Mouse (Mus musculus) embryonic facial prominence, embryonic 14.5 days (tissue): ENCODE data around the gene Dop1b. TPM values are rescaled to one million over a fixed set of nuclear protein-coding genes. Genes with fewer than 3 reads are reported as not detected.

ENCODE experiments used
- ATAC-seq: fragments of 200-750 bp; cut with Nextera tagmentation; 2 replicates; pipeline ENCODE4 v1.8.0; 2017; ENCODE audit warnings: low read depth, moderate number of reproducible peaks, moderate TSS enrichment
- DNase-seq: peaks from one replicate; pipeline ENCODE4 v3.0.0-alpha.2; 2015; ENCODE audit warnings: low spot score
- H3K27ac ChIP-seq: fragments of 300-500 bp; sonication (generic); replicated peaks from 2 replicates; pipeline ENCODE4 v1.5.1; 2014; ENCODE audit warnings: low read depth, mild to moderate bottlenecking, low read length, moderate library complexity
- H3K27me3 ChIP-seq: fragments of 300-500 bp; sonication (generic); replicated peaks from 2 replicates; pipeline ENCODE4 v1.6.1; 2014; ENCODE audit warnings: low read length; ENCODE audit not compliant: control insufficient read depth, insufficient read depth
- H3K36me3 ChIP-seq: fragments of 300-500 bp; sonication (generic); 2 replicates; pipeline ENCODE4 v1.6.1; 2014; ENCODE audit warnings: low read length, mixed read lengths; ENCODE audit not compliant: control insufficient read depth, insufficient read depth
- H3K4me1 ChIP-seq: fragments of 300-500 bp; sonication (generic); 2 replicates; pipeline ENCODE4 v1.6.1; 2014; ENCODE audit warnings: antibody characterized with exemption, low read length; ENCODE audit not compliant: control insufficient read depth, insufficient read depth
- H3K4me2 ChIP-seq: fragments of 300-500 bp; sonication (generic); 2 replicates; pipeline ENCODE4 v1.6.1; 2014; ENCODE audit warnings: low read depth, mild to moderate bottlenecking, low read length, moderate library complexity, mixed read lengths
- H3K4me3 ChIP-seq: fragments of 300-500 bp; sonication (generic); 2 replicates; pipeline ENCODE4 v1.5.1; 2014; ENCODE audit warnings: low read depth, mild to moderate bottlenecking, low read length
- H3K9ac ChIP-seq: fragments of 300-500 bp; sonication (generic); 2 replicates; pipeline ENCODE4 v1.6.1; 2014; ENCODE audit warnings: low read depth, mild to moderate bottlenecking, low read length, moderate library complexity, mixed read lengths
- H3K9me3 ChIP-seq: fragments of 300-500 bp; sonication (generic); 2 replicates; pipeline ENCODE4 v1.6.1; 2016; ENCODE audit warnings: low read length; ENCODE audit not compliant: control insufficient read depth
- WGBS: fragments of 180-500 bp; shearing (Covaris S2); extraction: QIAGEN DNeasy Blood & Tissue Kit; methylation state at CpG from one replicate; pipeline ENCODE4 v1.1.7; 2014; 5-methylcytosine and 5-hydroxymethylcytosine counted together
- polyA plus RNA-seq: library from polyadenylated mRNA; unstranded; fragments of >200 nt; fragmentation: Nextera tagmentation; extraction: Ambion mirVana; gene quantifications from 2 replicates; pipeline ENCODE4 v1.2.1, GENCODE M21; 2014

Dop1b gene
- polyA plus RNA-seq, 1 experiment from 2014 or later: 14.0 TPM

DNA sequence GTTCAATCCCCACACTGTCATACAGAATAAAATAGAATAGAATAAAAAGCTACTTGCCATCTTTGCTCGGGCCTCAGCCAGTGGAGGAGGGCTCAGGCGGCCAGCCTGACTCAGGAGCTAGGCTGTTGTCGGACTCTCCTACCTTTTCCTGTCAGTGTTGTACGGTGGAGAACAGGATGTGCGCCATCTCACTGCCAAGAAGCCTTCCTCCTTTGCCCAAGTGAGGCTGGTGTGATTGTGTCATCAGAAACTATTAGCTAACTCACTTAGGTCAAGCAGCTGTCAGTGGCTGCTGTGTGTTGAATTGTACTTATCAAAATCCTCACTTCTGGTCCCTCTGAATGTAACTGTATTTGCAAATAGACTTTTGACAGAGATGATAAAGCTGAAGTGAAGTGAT lies 10.1 kb downstream of the Dop1b start:
- Histone ChIP-seq H3K4me3 (no peak overlapping the region), H3K4me1 (0 out of 2 replicates have a peak, but pooled peaks cover 3% of the 10 kb centered on the region), H3K36me3 (no peaks in the 10 kb centered on the region), H3K9ac (no peak overlapping the region), H3K27ac (no peak overlapping the region), H3K9me3 (no peaks in the 10 kb centered on the region), H3K27me3 (no peaks in the 10 kb centered on the region), H3K4me2 (no peak overlapping the region)
- ATAC-seq (no peak), DNase-seq (no peak)
- WGBS: 80% methylated on average over 5 of the region's 5 CpGs

DNA sequence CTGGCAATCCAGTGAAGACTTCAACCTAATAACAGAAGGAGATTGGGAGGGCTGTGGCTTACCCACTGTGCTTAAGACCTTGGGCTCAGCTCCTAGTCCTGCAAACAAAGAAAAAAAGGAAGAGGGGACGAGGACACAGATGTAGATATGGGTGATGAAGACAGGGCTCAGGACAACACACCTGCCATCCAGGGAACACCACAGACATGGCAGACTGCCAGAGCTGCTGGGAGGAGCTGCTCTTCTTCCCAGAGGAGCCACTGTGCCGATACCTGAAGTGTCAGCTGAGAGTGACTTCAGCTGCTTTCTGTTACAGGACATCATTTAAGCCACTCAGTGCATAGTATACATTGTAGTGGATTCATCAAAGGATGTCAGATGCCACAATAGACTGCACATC lies 10.8 kb downstream of the Dop1b start:
- no peak overlapping the region for H3K4me3 ChIP-seq
- no peak overlapping the region for H3K4me2 ChIP-seq
- H3K9ac ChIP-seq: no peak overlapping the region
- DNase-seq (peak; percentile 23), ATAC-seq (no peak)
- no peaks in the 10 kb centered on the region for H3K36me3 ChIP-seq
- H3K27me3 ChIP-seq: no peaks in the 10 kb centered on the region
- H3K4me1 ChIP-seq: 0 out of 2 replicates have a peak, but pooled peaks cover 3% of the 10 kb centered on the region
- 54% methylated on average over 2 of the region's 2 CpGs for WGBS
- H3K27ac ChIP-seq: no peak overlapping the region
- H3K9me3 ChIP-seq: no peaks in the 10 kb centered on the region

DNA sequence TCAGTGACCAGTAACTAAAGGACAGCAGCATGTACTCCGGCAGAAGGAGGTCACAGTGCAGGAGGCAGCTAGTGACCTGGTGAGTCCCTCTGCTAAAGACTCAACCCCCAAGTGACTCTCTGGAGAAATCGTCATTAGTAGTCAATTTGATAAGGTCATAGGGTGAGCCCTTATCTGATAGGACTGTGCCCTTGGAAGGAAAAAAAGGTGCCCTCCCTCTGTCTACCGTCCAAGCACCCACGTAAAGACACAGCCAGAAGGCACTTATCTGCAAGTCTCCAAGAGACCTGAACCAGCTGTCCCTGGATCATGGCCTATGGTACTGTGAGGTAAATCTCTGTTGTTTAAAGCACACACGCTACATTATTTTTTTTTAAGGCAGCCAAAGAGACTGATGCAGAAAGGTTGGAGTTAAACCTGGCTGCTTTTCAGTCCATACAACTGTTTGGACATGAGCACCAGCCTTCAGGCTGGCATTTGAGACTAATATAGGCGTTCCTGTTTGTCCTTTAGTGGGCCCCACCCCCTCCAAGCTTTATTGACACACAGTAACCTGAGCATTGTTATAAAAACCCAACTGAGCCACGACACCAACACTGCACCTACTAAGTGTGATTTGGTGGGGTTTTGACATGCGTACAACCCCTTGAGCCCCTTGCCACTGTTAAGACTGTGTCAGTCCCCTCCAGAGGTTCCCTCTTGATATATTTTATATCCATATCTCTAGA lies 13.9 kb downstream of the Dop1b start:
- Histone ChIP-seq H3K4me2 (no peak overlapping the region), H3K27me3 (no peaks in the 10 kb centered on the region), H3K9ac (no peak overlapping the region), H3K36me3 (no peaks in the 10 kb centered on the region), H3K9me3 (no peaks in the 10 kb centered on the region), H3K27ac (no peak overlapping the region), H3K4me1 (peaks cover 6% of the 10 kb centered on the region; the same call in 1 of the 2 replicates), H3K4me3 (no peak overlapping the region)
- WGBS: 60% methylated on average over 8 of the region's 8 CpGs
- ATAC-seq: no peak
- no peak for DNase-seq

DNA sequence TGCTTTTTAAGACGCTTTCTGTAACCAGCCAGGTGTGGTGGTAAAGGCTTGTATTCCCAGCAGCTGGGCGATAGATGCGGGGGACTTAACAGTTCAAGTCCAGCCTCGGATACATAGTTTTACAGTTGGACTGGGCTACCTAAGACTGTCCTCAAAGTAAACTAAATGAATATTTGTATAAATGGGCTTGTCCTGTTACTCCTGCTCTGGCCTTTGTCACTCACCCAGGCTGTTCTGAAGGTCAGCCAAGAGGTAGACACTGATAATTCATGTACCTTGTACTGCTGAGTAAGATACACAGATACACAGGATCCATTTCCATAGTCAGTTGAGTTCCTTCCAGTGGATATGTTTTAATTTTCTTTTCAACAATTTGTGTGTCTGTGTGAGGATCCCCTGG lies 14.5 kb downstream of the Dop1b start:
- Histone ChIP-seq H3K9ac (no peak overlapping the region), H3K4me2 (no peak overlapping the region), H3K9me3 (no peaks in the 10 kb centered on the region), H3K4me1 (peaks cover 6% of the 10 kb centered on the region; the same call in 1 of the 2 replicates), H3K4me3 (no peak overlapping the region), H3K27me3 (no peaks in the 10 kb centered on the region), H3K36me3 (no peaks in the 10 kb centered on the region), H3K27ac (no peak overlapping the region)
- 87% methylated on average over 4 of the region's 4 CpGs for WGBS
- DNase-seq: no peak
- no peak for ATAC-seq

DNA sequence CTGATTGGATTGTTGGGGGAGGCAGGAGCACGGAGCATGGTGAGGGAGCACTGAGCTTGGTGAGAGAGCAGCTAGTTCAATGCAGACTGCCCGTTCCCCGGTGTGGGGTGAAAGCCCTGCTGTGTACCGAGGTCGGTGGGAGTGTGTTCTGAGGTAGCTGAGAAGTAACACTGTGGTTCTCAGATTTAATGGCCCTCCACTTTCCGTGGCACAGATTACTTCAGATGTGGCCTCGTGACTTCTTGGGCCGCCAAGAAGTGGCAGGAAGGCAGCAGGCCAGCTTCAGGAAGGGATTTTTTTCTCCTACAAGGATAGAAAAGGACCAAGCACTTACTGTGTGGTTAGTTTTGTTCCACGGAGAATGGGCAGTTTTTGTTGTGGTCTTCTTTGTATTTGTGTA lies 17.0 kb downstream of the Dop1b start:
- H3K4me3 ChIP-seq: no peak overlapping the region
- H3K36me3 ChIP-seq: no peaks in the 10 kb centered on the region
- H3K4me1 ChIP-seq: peaks cover 3% of the 10 kb centered on the region; the same call in 1 of the 2 replicates
- H3K4me2 ChIP-seq: no peak overlapping the region
- no peak overlapping the region for H3K27ac ChIP-seq
- no peak for DNase-seq
- H3K9ac ChIP-seq: no peak overlapping the region; the same call in 1 of the 2 replicates
- WGBS: 74% methylated on average over 9 of the region's 9 CpGs
- no peak for ATAC-seq
- no peaks in the 10 kb centered on the region for H3K27me3 ChIP-seq
- 0 out of 2 replicates have a peak, but pooled peaks cover 5% of the 10 kb centered on the region for H3K9me3 ChIP-seq

DNA sequence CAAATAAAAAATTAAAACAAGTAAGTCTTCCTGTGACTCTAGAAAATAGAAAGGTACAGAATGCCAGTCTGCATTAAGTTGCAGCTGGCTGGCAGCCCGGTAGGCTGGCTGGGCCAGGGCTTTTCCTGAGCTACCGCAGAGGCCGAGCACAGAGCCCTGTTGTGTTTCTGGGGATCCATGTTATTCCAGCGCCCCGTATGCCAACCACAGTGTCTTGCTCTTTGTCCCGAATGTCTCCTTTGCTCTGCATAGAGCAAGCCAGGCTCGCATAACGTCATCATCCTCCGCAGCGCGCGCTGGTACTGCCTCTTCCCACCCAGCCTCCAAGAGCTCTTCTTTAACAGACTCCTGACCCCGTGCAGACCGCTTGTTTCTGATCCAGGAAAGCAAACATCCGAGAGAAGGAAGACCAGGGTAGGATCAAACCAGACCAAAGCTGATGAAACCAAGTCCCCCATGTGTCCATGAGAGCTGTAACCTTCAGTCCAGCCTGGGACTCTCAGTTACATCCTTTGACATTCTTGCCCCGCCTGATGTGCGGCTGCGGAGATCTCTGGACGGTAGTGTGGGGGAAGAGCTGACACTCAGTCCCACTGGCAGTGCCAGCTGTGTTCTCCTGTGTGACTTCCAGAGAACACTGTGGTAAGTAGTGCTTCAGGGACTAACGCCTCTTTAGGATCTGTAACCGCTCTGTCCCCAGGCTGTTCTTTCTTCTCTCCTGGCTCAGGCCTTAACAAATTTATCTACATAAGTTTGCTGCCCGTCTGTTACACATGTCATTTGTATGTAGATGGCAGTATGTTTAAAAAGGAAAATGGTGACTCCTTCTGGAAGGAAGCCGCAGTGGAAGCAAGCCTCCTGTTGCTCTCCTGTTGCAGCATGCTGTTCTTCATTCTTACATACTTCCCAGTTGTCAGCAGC lies 18.4 kb downstream of the Dop1b start:
- no peaks in the 10 kb centered on the region for H3K27me3 ChIP-seq
- no peak overlapping the region for H3K9ac ChIP-seq
- H3K27ac ChIP-seq: peak overlapping the region; percentile 46; the same call in 1 of the 2 replicates
- H3K36me3 ChIP-seq: no peaks in the 10 kb centered on the region
- H3K4me3 ChIP-seq: no peak overlapping the region
- 0 out of 2 replicates have a peak, but pooled peaks cover 5% of the 10 kb centered on the region for H3K9me3 ChIP-seq
- H3K4me1 ChIP-seq: peaks cover 3% of the 10 kb centered on the region; the same call in 1 of the 2 replicates
- peak; percentile 30 for DNase-seq
- no peak overlapping the region for H3K4me2 ChIP-seq
- peak; percentile 20; the same call in 1 of the 2 replicates for ATAC-seq
- WGBS: 77% methylated on average over 22 of the region's 23 CpGs

DNA sequence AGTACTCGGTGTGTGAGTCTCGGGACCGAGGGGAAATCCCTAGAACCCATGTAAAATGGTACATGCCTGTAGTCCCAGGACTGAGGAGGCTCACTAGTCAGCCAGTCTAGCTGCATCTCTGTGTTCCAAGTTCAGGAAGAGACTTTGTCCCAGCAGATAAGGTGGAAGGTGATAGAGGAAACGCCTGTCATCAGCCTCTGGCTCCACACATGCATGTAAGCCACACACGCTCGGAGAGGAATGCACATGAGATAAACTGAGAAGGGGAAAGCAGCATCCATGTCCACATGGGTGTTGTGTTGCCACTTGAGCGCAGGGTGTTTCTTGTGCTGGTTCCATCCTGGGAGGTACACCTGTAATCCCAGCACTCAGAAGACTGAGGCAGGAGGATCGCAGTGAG lies 19.6 kb downstream of the Dop1b start:
- H3K4me3 ChIP-seq: no peak overlapping the region
- H3K9me3 ChIP-seq: 0 out of 2 replicates have a peak, but pooled peaks cover 5% of the 10 kb centered on the region
- no peak overlapping the region for H3K9ac ChIP-seq
- H3K27ac ChIP-seq: no peak overlapping the region
- H3K4me1 ChIP-seq: peaks cover 3% of the 10 kb centered on the region; the same call in 1 of the 2 replicates
- peaks cover 3% of the 10 kb centered on the region; the same call in 1 of the 2 replicates for H3K36me3 ChIP-seq
- no peaks in the 10 kb centered on the region for H3K27me3 ChIP-seq
- ATAC-seq (no peak), DNase-seq (no peak)
- H3K4me2 ChIP-seq: no peak overlapping the region
- 88% methylated on average over 8 of the region's 8 CpGs for WGBS

DNA sequence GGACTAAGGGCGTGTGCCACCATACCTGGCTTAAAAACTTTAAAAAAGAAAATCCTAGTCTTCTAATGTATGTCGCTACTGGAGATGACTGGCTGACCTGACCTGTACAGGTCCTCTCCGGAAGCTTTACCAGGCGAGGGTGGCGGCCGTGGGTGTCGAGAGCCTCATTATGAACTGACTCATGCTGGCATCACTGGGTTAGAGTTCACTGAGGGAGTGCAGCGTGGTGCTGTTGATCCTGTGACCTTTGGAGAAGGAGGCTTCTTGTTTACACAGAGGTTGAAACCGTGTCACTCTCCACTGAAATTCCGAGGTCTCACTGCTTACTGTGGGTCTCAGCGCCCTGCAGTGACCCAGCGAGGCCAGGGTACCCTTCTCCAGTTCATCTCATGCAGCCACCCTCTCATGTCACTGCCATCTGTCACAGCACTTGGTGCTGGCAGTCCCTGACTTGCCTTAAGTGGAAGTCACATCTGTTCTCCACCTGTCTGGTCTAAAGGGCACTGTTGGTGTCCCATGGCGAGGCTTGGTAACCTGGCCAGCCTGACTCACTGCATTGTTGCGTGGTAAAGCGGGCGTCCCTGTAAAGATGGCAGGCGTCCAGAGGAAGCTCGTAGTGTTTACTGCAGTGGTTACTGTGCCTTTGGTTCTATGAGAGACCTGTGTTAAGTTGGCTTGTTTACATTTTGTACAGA lies 21.3 kb downstream of the Dop1b start:
- 68% methylated on average over 18 of the region's 18 CpGs for WGBS
- no peak overlapping the region for H3K4me2 ChIP-seq
- H3K27me3 ChIP-seq: no peaks in the 10 kb centered on the region
- peak; percentile 62; the same call in 1 of the 2 replicates for ATAC-seq
- H3K4me1 ChIP-seq: peaks cover 3% of the 10 kb centered on the region; the same call in 1 of the 2 replicates
- H3K36me3 ChIP-seq: peaks cover 3% of the 10 kb centered on the region; the same call in 1 of the 2 replicates
- DNase-seq: peak; percentile 56
- H3K4me3 ChIP-seq: no peak overlapping the region
- 0 out of 2 replicates have a peak, but pooled peaks cover 5% of the 10 kb centered on the region for H3K9me3 ChIP-seq
- H3K9ac ChIP-seq: no peak overlapping the region
- H3K27ac ChIP-seq: no peak overlapping the region
